Mouse (Mus musculus): Measurements from ENCODE around the gene Tenm4. TPM values are rescaled to one million over a fixed set of nuclear protein-coding genes. Genes with fewer than 3 reads are reported as not detected.

The Tenm4 gene
- polyA plus RNA-seq, 1 experiment from 2014 or later = 49.9 TPM

- Histone ChIP-seq H3K27me3 (no peaks in the 10 kb centered on the region), H3K4me3 (no peak overlapping the region), H3K9me3 (no peaks in the 10 kb centered on the region), H3K4me1 (peaks cover 12% of the 10 kb centered on the region), H3K4me2 (replicated peaks) (no peak overlapping the region), H3K9ac (no peak overlapping the region), H3K36me3 (no peaks in the 10 kb centered on the region), H3K27ac (no peak overlapping the region)
- 80% methylated on average over 4 of the region's 4 CpGs for WGBS
- ATAC-seq (ENCODE audit: low FRiP score, low read depth) = no peak
Observed at GRCm38 (mm10) chr7:96369947-96370346, 198.9 kb downstream of the Tenm4 start.

- peaks cover 41% of the 10 kb centered on the region for H3K4me1 ChIP-seq
- no peaks in the 10 kb centered on the region for H3K36me3 ChIP-seq
- H3K4me2 ChIP-seq (replicated peaks) = no peak overlapping the region
- no peaks in the 10 kb centered on the region for H3K27me3 ChIP-seq
- no peak for ATAC-seq (ENCODE audit: low FRiP score, low read depth)
- WGBS = 65% methylated on average over 6 of the region's 6 CpGs
- no peaks in the 10 kb centered on the region for H3K9me3 ChIP-seq
- no peak overlapping the region for H3K4me3 ChIP-seq
- no peak overlapping the region for H3K9ac ChIP-seq
- no peak overlapping the region for H3K27ac ChIP-seq
Observed at GRCm38 (mm10) chr7:96374004-96374663, 203.1 kb downstream of the Tenm4 start.

GRCm38 (mm10) chr7:96375507-96375906, 204.5 kb downstream of the Tenm4 start:
- no peak overlapping the region for H3K4me3 ChIP-seq
- ATAC-seq (ENCODE audit: low FRiP score, low read depth) = no peak
- H3K9ac ChIP-seq = no peak overlapping the region
- H3K27ac ChIP-seq = no peak overlapping the region
- no peaks in the 10 kb centered on the region for H3K27me3 ChIP-seq
- WGBS = 43% methylated on average over 6 of the region's 6 CpGs
- H3K4me1 ChIP-seq = peaks cover 41% of the 10 kb centered on the region
- H3K36me3 ChIP-seq = no peaks in the 10 kb centered on the region
- H3K9me3 ChIP-seq = no peaks in the 10 kb centered on the region
- H3K4me2 ChIP-seq (replicated peaks) = no peak overlapping the region

- no peak for ATAC-seq (ENCODE audit: low FRiP score, low read depth)
- 16% methylated on average over 6 of the region's 6 CpGs for WGBS
Observed at GRCm38 (mm10) chr7:96383686-96384528, 212.9 kb downstream of the Tenm4 start.

GRCm38 (mm10) chr7:96384726-96385500, 213.9 kb downstream of the Tenm4 start:
- no peak overlapping the region for H3K27ac ChIP-seq
- H3K4me1 ChIP-seq = peaks cover 23% of the 10 kb centered on the region
- H3K9me3 ChIP-seq = no peaks in the 10 kb centered on the region
- no peak for ATAC-seq (ENCODE audit: low FRiP score, low read depth)
- no peak overlapping the region for H3K9ac ChIP-seq
- no peaks in the 10 kb centered on the region for H3K27me3 ChIP-seq
- WGBS = 81% methylated on average over 11 of the region's 11 CpGs
- H3K4me2 ChIP-seq (replicated peaks) = no peak overlapping the region
- H3K4me3 ChIP-seq = no peak overlapping the region
- H3K36me3 ChIP-seq = no peaks in the 10 kb centered on the region

More at GRCm38 (mm10) chr7:96383686-96384528, 212.9 kb downstream of the Tenm4 start:
- Histone ChIP-seq H3K27me3 (no peaks in the 10 kb centered on the region), H3K9me3 (no peaks in the 10 kb centered on the region), H3K4me3 (no peak overlapping the region), H3K4me1 (peaks cover 18% of the 10 kb centered on the region), H3K36me3 (no peaks in the 10 kb centered on the region), H3K27ac (peak overlapping the region; percentile 55; the same call in 1 of the 2 replicates), H3K9ac (no peak overlapping the region), H3K4me2 (replicated peaks) (no peak overlapping the region)

GRCm38 (mm10) chr7:96385850-96386249, 214.8 kb downstream of the Tenm4 start:
- Histone ChIP-seq H3K9ac (no peak overlapping the region), H3K4me3 (no peak overlapping the region), H3K27ac (no peak overlapping the region), H3K27me3 (no peaks in the 10 kb centered on the region), H3K4me1 (peaks cover 32% of the 10 kb centered on the region), H3K9me3 (no peaks in the 10 kb centered on the region), H3K4me2 (replicated peaks) (no peak overlapping the region), H3K36me3 (no peaks in the 10 kb centered on the region)
- ATAC-seq (ENCODE audit: low FRiP score, low read depth) = no peak
- 72% methylated on average over 7 of the region's 7 CpGs for WGBS

GRCm38 (mm10) chr7:96390034-96390670, 219.1 kb downstream of the Tenm4 start:
- no peak overlapping the region for H3K27ac ChIP-seq
- ATAC-seq (ENCODE audit: low FRiP score, low read depth) = no peak
- 20% methylated on average over 6 of the region's 6 CpGs for WGBS

GRCm38 (mm10) chr7:96390894-96391293, 219.8 kb downstream of the Tenm4 start:
- H3K4me3 ChIP-seq = no peak overlapping the region
- peaks cover 21% of the 10 kb centered on the region for H3K4me1 ChIP-seq
- no peak overlapping the region for H3K27ac ChIP-seq
- no peak overlapping the region for H3K4me2 ChIP-seq (replicated peaks)
- WGBS = 88% methylated on average over 4 of the region's 4 CpGs
- no peaks in the 10 kb centered on the region for H3K36me3 ChIP-seq
- no peaks in the 10 kb centered on the region for H3K27me3 ChIP-seq
- H3K9me3 ChIP-seq = no peaks in the 10 kb centered on the region
- ATAC-seq (ENCODE audit: low FRiP score, low read depth) = no peak
- H3K9ac ChIP-seq = no peak overlapping the region

More at GRCm38 (mm10) chr7:96390034-96390670, 219.1 kb downstream of the Tenm4 start:
- Histone ChIP-seq H3K4me2 (replicated peaks) (no peak overlapping the region), H3K4me1 (peaks cover 21% of the 10 kb centered on the region), H3K9me3 (no peaks in the 10 kb centered on the region), H3K36me3 (no peaks in the 10 kb centered on the region), H3K27me3 (no peaks in the 10 kb centered on the region), H3K9ac (no peak overlapping the region), H3K4me3 (no peak overlapping the region)

GRCm38 (mm10) chr7:96391797-96392472, 220.9 kb downstream of the Tenm4 start:
- no peak for ATAC-seq (ENCODE audit: low FRiP score, low read depth)
- no peak overlapping the region for H3K4me3 ChIP-seq
- WGBS = 85% methylated on average over 6 of the region's 6 CpGs

GRCm38 (mm10) chr7:96392600-96392999, 221.6 kb downstream of the Tenm4 start:
- H3K27ac ChIP-seq = no peak overlapping the region
- no peaks in the 10 kb centered on the region for H3K36me3 ChIP-seq
- H3K4me2 ChIP-seq (replicated peaks) = no peak overlapping the region
- H3K9me3 ChIP-seq = no peaks in the 10 kb centered on the region
- no peak for ATAC-seq (ENCODE audit: low FRiP score, low read depth)
- 76% methylated on average over 2 of the region's 2 CpGs for WGBS
- H3K4me3 ChIP-seq = no peak overlapping the region
- peaks cover 21% of the 10 kb centered on the region for H3K4me1 ChIP-seq
- H3K9ac ChIP-seq = no peak overlapping the region
- no peaks in the 10 kb centered on the region for H3K27me3 ChIP-seq

More at GRCm38 (mm10) chr7:96391797-96392472, 220.9 kb downstream of the Tenm4 start:
- no peak overlapping the region for H3K4me2 ChIP-seq (replicated peaks)
- no peaks in the 10 kb centered on the region for H3K36me3 ChIP-seq
- H3K27ac ChIP-seq = no peak overlapping the region
- H3K9me3 ChIP-seq = no peaks in the 10 kb centered on the region
- H3K4me1 ChIP-seq = peaks cover 21% of the 10 kb centered on the region
- H3K9ac ChIP-seq = no peak overlapping the region
- no peaks in the 10 kb centered on the region for H3K27me3 ChIP-seq

GRCm38 (mm10) chr7:96397940-96398339, 226.9 kb downstream of the Tenm4 start:
- Histone ChIP-seq H3K4me2 (replicated peaks) (no peak overlapping the region), H3K27ac (no peak overlapping the region), H3K36me3 (no peaks in the 10 kb centered on the region), H3K4me3 (no peak overlapping the region), H3K4me1 (peaks cover 8% of the 10 kb centered on the region; the same call in 1 of the 2 replicates), H3K27me3 (no peaks in the 10 kb centered on the region), H3K9me3 (no peaks in the 10 kb centered on the region), H3K9ac (no peak overlapping the region)
- 88% methylated on average over 1 of the region's 1 CpGs for WGBS
- ATAC-seq (ENCODE audit: low FRiP score, low read depth) = no peak

All from limb, embryonic 13.5 days (tissue).